Mouse (Mus musculus) heart, adult 2 months (tissue): Measurements from ENCODE around the gene Ireb2.

ENCODE experiments used
- CTCF ChIP-seq: fragments of 200-600 bp; IDR thresholded peaks from 2 replicates; pipeline ENCODE4 v1.8.1; 2022; ENCODE audit warnings: antibody characterized with exemption, mild to moderate bottlenecking, moderate library complexity
- EP300 ChIP-seq: fragments of 200-500 bp; IDR thresholded peaks from 2 replicates; pipeline ENCODE4 v1.6.1; 2011; ENCODE audit warnings: low read depth, low read length, control low read depth; ENCODE audit not compliant: insufficient read depth
- POLR2A ChIP-seq: fragments of 200-500 bp; IDR thresholded peaks from 2 replicates; pipeline ENCODE4 v1.6.1; 2011; ENCODE audit warnings: mild to moderate bottlenecking, low read depth, low read length, control low read depth; ENCODE audit not compliant: insufficient read depth

DNA sequence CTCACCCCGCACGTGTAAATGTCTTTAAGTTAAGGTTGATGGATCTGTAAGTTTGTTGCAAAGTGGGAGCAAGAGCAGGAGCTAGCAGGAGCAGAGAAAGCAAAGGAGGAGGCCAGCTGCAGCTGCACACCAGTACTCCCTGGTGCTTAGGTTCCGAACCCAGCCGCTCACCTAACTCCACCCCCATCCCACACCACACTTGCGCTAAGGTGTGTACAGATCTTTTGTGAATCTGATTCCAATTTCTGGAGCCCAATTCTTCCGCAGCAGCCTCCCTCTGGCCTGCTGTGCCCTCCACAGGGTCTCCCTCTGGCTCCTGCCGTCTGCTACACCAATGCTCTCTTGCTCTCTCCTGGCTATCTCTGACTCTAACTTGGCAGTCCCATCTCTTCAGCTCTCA is 25.8 kb upstream of the Ireb2 start:
- TF ChIP-seq POLR2A, result no peak
- no peak for TF ChIP-seq CTCF
- no peak for TF ChIP-seq EP300
